Mouse (Mus musculus) erythroblast, embryonic 14.5 days (primary cell): ENCODE results near the gene Slc28a1.

Source experiments
- GATA1 ChIP-seq: IDR thresholded peaks from 2 replicates; pipeline ENCODE4 v1.6.1; 2012; ENCODE audit warnings: low read length, inconsistent platforms, mixed read lengths
- TAL1 ChIP-seq: IDR thresholded peaks from 3 replicates; pipeline ENCODE4 v1.6.1; 2012; ENCODE audit warnings: low read length, inconsistent platforms, mixed read lengths

DNA sequence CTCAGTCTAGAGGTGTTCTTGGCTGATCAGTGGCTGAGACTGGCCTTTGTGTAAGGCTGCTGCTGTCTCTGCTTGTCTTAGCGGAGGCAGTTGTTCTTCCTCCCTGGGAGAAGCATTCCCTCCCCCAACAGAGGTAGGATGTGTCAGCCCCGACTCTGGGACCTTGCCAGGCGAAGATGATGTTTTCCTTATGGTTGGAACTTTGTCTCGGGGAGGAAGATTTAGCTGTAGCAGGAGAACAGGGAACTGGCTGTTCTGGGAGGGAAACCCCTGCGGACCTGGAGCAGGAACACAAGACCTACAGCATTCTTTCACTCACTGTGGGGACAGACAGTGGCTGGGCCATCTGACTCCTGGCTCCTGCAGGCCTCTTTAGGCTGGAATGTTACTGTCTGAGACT, 42.1 kb upstream of the Slc28a1 start:
- TF ChIP-seq GATA1: no peak
- TF ChIP-seq TAL1: no peak
